Mouse (Mus musculus): ENCODE results near the gene Zfp46. TPM values are rescaled to one million over a fixed set of nuclear protein-coding genes. Genes with fewer than 3 reads are reported as not detected.

The Zfp46 gene
- total RNA-seq (2014; fragmentation: Nextera tagmentation) (4.1 and 7.0 TPM in 2 replicates), total RNA-seq (2017) (11.6 and 16.0 TPM in 2 replicates)

GRCm38 (mm10) chr4:136284455-136284854 lies at the start of gene Zfp46:
Zfp46 (plus strand) TSS chr4:136284683.
- no peak for ATAC-seq (replicated peaks; ENCODE audit: poor library complexity, severe bottlenecking)

GRCm38 (mm10) chr4:136238669-136239068 lies 45.8 kb upstream of the Zfp46 start:
- ATAC-seq (replicated peaks; ENCODE audit: poor library complexity, severe bottlenecking), result no peak

DNA sequence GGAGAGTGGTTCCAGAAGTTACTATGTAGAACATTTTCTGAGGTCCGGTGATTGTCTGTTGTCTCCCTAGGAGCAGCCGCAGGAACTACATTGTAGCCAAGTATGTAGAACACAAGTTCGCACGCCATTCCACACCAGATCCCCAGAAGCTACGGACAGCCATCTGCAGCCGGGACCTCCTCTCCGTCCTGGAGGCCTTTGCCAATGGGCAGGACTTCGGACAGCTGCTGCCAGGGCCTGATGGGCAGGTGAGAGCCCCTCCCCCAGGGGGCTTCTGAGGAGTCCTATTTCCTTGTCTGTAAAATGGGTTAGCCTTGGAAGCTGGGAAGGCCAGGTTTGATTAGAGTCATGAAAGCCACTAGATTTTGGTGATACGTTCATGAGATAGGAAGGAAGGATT lies 45.4 kb upstream of the Zfp46 start:
- no peak for ATAC-seq (replicated peaks; ENCODE audit: poor library complexity, severe bottlenecking)

DNA sequence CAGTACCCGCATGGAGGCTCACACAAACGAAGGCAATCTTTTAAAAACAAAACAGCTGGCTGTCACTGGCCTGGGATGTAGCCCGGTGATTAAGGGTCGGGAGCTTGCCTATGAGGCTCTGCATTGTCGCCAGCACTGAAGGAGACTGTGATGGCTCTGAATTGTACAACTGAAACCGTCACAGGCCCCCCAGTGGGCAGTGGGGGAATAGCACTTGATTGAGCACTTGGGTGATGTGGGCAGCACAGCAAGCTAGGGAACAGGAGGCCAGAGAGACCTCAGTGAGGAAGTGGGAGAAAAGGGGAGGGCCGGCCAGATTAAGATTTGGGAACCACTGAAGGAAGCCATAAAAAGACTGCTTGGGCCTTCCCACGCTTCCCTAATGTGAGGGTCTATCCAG lies 44.9 kb upstream of the Zfp46 start:
- peak; percentile 89 for ATAC-seq (replicated peaks; ENCODE audit: poor library complexity, severe bottlenecking)

DNA sequence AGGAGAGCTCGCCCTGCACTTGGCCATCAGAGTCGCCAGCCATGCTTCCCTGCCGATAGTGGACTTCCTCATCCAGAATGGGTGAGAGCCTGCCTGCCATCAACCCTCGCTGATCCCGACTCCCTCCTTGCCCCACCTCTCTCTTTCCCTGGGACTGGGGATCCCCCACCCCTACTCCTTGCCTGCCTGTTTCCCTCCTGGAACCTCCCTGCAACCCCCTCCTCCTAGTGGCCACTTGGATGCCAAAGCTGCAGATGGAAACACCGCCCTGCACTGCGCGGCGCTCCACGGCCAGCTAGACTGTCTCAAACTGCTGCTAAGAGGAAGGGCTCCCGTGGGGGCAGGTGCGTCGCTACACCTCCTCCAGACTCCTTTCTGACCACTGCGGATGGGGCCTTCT lies 44.4 kb upstream of the Zfp46 start:
- peak; percentile 36 for ATAC-seq (replicated peaks; ENCODE audit: poor library complexity, severe bottlenecking)

- no peak for ATAC-seq (replicated peaks; ENCODE audit: poor library complexity, severe bottlenecking)
Measured at GRCm38 (mm10) chr4:136240955-136241354, 43.5 kb upstream of the Zfp46 start.

DNA sequence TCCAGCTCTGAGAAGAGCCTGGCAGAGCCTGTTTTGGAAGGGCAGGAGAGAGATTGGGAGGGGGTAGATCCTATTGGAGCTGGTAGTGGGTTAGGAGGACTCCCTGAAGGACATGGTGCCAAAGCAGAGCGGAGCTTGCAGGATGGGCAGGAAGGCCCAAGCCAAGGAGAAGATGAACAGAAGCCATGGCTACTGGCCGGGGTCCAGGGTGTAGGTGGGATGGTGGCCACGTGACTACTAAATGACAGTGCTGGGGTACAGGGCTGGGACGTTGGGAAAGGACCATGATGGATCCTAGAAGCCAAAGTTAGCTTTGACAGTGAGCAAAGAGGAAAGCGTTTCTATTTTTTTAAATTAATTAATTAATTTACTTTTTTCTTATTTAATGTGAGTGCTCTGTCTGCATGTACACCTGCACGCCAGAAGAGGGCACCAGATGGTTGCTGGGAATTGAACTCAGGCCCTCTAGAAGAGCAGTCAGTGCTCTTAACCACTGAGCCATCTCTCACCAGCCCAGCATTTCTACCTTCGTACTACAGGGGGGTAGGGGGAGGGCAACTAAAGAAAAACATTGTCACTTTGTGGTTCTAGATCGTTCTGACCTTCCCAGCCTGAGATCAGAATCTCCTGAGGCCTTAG lies 42.3 kb upstream of the Zfp46 start:
- ATAC-seq (replicated peaks; ENCODE audit: poor library complexity, severe bottlenecking), result no peak

DNA sequence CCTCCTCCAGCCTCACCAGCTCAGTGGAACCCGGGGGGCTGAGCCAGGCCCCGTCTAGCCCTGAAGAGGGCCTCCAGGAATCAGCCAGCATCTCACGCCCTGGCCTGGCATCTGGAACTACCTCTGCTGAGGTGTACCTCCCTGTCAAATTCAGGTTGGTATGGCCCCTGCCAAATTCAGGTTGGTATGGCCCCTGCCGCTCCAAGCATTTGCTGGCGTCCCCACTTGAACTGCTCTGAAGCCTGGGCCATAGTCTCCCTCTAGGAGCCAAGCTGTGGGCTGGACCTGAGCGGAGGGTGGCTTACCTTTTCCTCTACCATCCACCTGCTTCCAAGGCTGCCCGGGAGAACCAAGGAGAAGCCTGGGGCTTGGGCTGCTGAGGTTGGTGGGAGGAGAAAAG lies 41.8 kb upstream of the Zfp46 start:
- ATAC-seq (replicated peaks; ENCODE audit: poor library complexity, severe bottlenecking), result no peak

DNA sequence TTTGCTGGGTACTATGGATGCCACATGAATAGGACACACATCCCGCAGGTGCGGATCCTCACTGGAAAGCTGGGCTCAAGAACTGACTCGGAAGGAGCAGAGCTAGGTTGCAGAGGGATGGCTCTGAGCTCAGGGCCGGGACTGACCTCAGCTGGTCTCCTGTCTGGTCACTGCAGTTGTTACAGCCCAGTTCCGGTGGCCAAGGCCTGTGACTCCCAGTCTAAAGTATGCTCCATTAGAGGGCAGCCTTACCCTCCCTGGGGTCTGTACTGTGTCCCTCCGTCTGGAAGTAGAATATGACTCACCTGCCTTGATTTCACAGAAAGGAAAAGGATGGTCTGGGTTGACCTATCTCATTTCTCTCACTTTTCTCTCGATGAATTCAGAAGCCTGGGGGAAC lies 40.3 kb upstream of the Zfp46 start:
- no peak for ATAC-seq (replicated peaks; ENCODE audit: poor library complexity, severe bottlenecking)

DNA sequence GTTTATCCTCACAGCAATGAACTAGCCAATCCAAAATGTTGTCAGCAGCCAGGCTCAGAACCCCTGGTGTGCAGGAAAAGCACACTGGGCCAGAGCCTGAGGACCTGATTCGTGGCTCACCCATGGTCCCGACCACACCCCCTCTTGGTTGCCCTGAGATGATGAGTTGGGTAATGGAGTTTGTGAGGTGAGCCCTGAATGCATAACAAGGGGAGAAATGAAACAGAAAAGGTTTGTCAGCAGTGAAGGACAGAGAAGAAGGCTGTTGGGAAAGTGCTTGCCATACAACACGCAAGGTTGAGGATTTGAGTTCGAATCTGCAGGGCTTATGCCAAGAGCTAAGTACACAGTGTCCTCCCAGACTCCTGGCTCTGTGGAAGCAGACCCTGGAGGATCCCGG lies 38.8 kb upstream of the Zfp46 start:
- ATAC-seq (replicated peaks; ENCODE audit: poor library complexity, severe bottlenecking), result no peak

DNA sequence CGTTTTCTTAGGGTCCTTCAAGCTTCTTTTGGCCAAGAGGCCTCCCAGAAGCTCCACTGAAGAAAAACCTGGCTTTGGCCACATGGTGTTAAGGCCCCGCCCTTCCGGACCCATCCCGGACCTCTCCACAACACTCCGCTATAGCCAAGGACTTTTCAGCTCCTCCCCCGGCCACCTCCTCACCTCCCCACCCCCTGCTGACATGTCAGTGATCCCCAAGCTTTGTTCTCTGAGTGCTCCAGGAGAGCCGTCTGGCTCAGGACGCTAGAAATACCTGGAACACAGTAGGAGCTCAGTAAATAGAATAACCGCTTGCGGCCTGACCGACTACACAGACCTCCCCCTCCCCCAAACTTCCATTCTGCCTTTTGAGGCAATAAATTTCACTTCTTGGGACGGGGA lies 37.9 kb upstream of the Zfp46 start:
- no peak for ATAC-seq (replicated peaks; ENCODE audit: poor library complexity, severe bottlenecking)

DNA sequence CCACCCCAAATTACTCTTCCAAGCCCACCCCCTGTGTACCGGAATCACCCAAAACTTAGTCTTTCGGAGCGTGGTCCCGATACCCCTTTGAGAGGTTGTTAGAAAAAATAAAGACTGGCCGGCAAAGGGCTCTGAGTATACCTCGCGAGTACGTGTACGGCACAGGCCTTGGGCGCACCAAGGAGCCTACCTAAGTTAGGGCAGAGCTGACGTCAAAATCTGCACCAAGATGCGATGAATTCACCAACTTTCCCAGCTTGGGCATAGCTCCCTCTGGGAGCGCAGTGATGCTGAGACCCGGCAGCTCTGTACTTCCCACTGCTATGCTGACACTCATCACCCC lies 37.1 kb upstream of the Zfp46 start:
- no peak for ATAC-seq (replicated peaks; ENCODE audit: poor library complexity, severe bottlenecking)

DNA sequence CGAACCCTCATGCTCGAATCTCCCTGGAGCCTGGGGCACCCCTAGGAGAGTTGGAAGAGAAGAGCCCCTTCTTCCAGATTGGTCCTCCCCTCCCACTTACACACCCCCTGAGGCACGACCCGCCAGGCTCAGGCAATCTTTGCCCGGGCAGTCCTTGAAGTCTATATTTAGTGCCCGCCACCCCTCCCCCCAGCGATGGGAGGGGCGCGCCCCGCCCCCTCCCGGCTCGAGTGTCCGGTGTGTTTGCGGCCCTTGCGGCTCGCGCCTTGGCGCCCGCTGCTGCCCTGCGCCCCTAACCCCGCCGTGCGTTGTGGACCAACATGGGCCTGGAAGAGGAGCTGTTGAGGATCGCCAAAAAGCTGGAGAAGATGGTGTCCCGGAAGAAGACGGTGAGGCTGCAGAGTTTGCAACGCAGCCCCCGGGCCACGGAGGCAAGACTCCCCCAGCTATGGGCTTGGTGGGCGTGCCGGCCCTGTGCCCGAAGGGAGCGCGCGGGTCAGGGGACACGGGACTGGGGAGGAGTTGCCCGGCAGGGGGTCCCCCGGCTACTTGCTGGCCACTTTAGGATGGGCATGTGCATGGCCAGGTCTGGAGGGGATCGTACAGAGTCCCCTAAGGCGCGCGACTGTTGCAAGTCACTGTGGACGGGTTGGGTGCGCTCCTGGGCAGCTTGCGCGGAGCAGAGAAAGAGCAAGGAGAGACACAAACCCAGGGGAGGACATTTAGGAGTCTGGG lies 36.6 kb upstream of the Zfp46 start, which contains the start of gene Tcea3:
Gene Tcea3, plus strand, starts transcription at position 1 of the 735 bp plus-strand sequence.
- no peak for ATAC-seq (replicated peaks; ENCODE audit: poor library complexity, severe bottlenecking)

DNA sequence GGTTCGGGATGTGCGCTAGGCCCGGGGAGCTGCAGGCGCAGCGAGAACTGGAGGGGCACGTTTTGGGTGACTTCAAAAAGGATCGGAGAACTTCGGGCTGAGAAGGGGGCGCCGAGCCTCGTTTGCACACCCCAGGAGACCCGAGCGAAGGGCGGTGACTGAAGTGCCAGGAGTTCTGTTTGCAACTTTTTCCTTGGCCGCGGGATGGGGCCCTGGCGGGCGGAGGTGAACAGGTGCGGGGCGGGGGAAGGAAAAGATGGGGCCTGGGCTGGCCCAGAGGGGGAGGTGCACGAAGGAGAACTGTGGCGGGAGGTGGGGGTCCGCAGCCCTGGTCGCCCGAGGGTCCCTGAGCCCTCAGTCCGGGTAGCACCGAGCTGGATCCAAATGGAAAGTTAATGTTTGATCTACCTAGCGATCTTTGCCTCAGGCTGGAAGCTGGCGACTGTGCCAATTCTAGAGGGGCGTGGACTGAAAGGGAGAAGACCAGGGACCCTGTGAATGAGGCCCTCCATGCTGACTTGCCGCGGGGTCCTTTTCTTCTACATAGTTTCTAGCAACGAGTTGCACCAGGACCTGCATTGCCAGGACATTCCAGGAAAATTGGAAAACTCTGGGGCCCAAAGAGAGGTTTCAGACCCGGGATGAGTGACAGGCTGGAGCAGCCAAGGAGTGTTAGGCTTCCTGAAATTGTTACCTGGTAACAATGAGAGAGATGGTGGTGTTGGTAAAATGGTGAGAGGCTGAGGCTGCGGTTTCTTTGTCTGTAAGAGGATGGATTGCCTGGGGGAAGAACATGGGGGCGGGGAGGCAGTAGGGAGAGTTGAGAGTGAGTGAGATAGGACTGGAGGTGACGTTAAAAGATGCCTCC lies 35.8 kb upstream of the Zfp46 start:
- no peak for ATAC-seq (replicated peaks; ENCODE audit: poor library complexity, severe bottlenecking)

DNA sequence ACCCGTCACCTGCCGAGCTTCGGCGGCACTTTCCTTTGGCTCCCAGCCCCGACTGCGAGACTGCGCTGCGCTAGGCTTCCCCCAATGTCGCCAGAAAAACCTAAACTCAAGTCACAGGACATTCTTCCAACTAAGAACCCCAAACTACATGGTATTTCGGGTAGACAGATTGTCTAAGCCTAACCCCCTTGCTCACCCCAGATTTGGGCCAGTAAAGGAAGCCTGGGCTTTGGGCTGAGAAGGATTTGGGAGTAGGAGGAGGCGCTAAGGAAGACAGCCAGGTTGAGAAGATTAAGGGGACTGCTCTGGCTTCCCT lies 35.2 kb upstream of the Zfp46 start:
- ATAC-seq (replicated peaks; ENCODE audit: poor library complexity, severe bottlenecking), result no peak

- ATAC-seq (replicated peaks; ENCODE audit: poor library complexity, severe bottlenecking), result no peak
Measured at GRCm38 (mm10) chr4:136249780-136250179, 34.7 kb upstream of the Zfp46 start.

DNA sequence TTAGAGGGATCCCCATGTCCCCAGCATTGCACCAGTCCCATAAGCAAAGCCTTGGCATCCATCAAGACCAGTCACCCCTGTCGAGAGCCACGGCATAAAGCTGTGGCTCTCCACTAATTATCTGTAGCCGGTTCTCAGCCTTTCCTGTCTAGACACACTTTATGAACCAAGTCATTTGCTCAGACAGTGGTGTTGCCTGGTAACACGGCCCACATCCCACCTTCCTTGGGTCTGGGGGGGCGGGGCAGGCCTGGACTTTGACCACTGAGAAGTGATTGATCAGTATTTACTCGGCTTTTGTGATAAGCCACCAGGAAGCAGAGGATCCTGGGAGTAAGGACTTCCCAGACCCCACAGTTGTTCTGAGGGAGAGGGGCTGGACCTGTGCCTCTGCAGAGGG lies 28.6 kb upstream of the Zfp46 start:
- no peak for ATAC-seq (replicated peaks; ENCODE audit: poor library complexity, severe bottlenecking)

DNA sequence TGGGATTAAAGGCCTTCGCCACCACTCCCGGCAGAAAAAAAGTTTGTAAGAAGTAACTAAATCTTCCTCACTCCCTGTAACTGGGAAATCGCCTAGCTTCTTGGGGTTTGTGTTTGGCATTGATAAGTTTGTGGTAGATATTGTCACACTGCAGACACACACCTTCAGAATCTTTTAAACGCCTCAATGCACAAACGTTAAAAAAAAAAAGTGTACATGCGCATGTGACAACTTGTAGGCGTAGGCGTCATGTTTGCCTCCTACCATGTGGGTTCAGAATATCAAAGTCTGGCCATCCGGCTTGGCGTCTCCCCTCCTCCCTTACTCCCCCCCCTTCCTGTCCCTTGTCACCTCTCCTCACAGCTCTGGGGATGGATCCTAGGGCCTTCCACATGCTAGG lies 27.8 kb upstream of the Zfp46 start:
- no peak for ATAC-seq (replicated peaks; ENCODE audit: poor library complexity, severe bottlenecking)

DNA sequence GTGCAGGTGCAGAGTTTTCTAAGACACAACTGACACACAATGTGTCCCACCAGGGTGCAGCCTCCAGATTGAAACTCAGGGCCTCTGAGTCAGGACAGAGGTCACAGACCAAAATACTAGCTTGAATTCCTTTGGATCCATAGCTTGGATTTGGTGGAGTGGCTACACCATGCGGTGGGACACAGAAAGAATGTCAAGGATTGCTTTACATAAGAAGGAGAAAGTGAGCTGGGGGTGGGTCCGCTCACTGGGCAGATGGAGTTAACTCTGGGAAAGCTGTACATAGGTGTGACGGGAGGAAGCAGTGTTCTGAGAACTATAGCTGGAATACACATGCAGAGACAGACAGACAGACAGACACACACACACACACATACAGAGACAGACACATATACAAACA lies 24.6 kb upstream of the Zfp46 start:
- ATAC-seq (replicated peaks; ENCODE audit: poor library complexity, severe bottlenecking), result no peak

DNA sequence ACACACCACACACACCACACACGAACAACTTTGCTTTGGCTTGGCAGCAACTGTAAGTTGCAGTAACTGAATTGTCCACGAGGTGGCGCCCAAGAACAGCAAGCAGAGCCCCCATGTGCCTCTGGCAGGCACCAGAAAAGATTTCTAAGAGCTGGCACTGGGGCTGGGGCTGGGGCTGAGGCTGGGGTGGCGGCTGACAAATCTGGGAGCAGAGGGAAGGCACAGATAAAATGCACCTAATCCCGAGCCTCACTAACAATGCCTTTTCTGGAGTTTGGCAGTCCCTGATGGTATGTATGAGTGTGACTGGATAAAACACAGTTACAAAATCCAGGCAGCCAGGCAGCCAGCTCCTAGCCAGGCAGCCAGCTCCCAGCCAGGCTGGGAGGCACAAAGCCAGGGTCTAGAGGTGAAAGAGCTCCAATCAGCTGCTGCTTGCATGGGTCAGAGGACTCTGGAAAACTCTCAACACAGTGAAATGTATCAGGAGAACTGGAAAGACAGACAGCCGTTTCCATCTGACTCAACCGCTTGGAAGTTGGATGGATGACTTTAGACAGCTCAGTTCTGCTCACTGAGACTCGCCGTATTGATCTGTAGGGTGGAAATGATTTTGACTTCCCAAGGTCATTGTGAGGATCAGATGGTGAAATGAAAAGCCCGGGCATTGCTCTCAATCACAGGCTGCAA lies 23.8 kb upstream of the Zfp46 start:
- ATAC-seq (replicated peaks; ENCODE audit: poor library complexity, severe bottlenecking), result peak; percentile 79

DNA sequence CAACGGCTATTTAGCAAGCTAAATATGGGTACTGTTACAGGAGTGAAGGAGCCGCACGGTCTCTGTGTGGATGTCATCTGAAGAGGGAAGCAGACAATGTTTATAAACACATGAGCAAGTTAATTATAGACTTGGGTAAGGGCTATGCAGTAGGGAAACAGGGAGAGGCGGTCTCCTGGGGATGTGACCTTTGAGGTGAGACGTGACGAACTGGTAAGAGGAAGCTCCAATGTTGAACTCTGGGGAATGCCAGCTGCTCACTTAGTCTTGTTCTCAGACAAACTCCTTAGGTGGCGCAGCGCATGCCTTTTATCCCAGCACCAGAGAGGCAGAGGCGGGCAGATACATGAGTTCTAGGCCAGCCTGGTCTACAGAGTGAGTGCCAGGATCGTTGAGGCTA lies 22.6 kb upstream of the Zfp46 start:
- no peak for ATAC-seq (replicated peaks; ENCODE audit: poor library complexity, severe bottlenecking)
